Mouse (Mus musculus) G1E-ER4 (cell line): Measurements from ENCODE around the gene Tspan5. TPM values are rescaled to one million over a fixed set of nuclear protein-coding genes. Genes with fewer than 3 reads are reported as not detected.

ENCODE experiments used
- GATA1 ChIP-seq: IDR thresholded peaks from one replicate; pipeline ENCODE4 v1.8.0; 2012; ENCODE audit warnings: low read length, inconsistent platforms
- polyA plus RNA-seq: library from polyadenylated mRNA; stranded (reverse); fragments of >175 nt; gene quantifications from 2 replicates; pipeline ENCODE4 v1.2.3, GENCODE M21; 2012

Tspan5 gene
- polyA plus RNA-seq, 1 experiment: not detected

- TF ChIP-seq GATA1: no peak
These were observed 95.7 kb downstream of the Tspan5 start for GRCm38 (mm10) chr3:138837651-138838050.

GRCm38 (mm10) chr3:138839656-138840055 lies 97.7 kb downstream of the Tspan5 start:
- no peak for TF ChIP-seq GATA1

GRCm38 (mm10) chr3:138841288-138841687 lies 99.3 kb downstream of the Tspan5 start:
- TF ChIP-seq GATA1: no peak

- no peak for TF ChIP-seq GATA1
These were observed 101.2 kb downstream of the Tspan5 start for GRCm38 (mm10) chr3:138843180-138843579.

GRCm38 (mm10) chr3:138843641-138844040 lies 101.6 kb downstream of the Tspan5 start:
- TF ChIP-seq GATA1: no peak

GRCm38 (mm10) chr3:138845820-138846219 lies 103.8 kb downstream of the Tspan5 start:
- no peak for TF ChIP-seq GATA1

- no peak for TF ChIP-seq GATA1
These were observed 105.8 kb downstream of the Tspan5 start for GRCm38 (mm10) chr3:138847809-138848208.

- TF ChIP-seq GATA1: no peak
These were observed 107.8 kb downstream of the Tspan5 start for GRCm38 (mm10) chr3:138849755-138850301.

GRCm38 (mm10) chr3:138851876-138852275 lies 109.9 kb downstream of the Tspan5 start:
- no peak for TF ChIP-seq GATA1

- TF ChIP-seq GATA1: no peak
These were observed 111.1 kb downstream of the Tspan5 start for GRCm38 (mm10) chr3:138852982-138853689.

GRCm38 (mm10) chr3:138853996-138854836 lies 112.2 kb downstream of the Tspan5 start:
- TF ChIP-seq GATA1: no peak

GRCm38 (mm10) chr3:138855387-138855786 lies 113.4 kb downstream of the Tspan5 start:
- no peak for TF ChIP-seq GATA1

GRCm38 (mm10) chr3:138856946-138857345 lies 115.0 kb downstream of the Tspan5 start:
- no peak for TF ChIP-seq GATA1

GRCm38 (mm10) chr3:138857805-138858546 lies 116.0 kb downstream of the Tspan5 start:
- no peak for TF ChIP-seq GATA1

- no peak for TF ChIP-seq GATA1
These were observed 116.7 kb downstream of the Tspan5 start for GRCm38 (mm10) chr3:138858649-138859048.

GRCm38 (mm10) chr3:138859166-138859565 lies 117.2 kb downstream of the Tspan5 start:
- TF ChIP-seq GATA1: no peak
